Mouse (Mus musculus): ENCODE data around the gene F2rl3.

The F2rl3 gene

GRCm38 (mm10) chr8:72765696-72766095, 4.0 kb downstream of the F2rl3 start:
- DNase-seq (ENCODE audit: low spot score in 2 of 2), result no peak

- no peak for DNase-seq (ENCODE audit: low spot score in 2 of 2)
These were observed 5.1 kb downstream of the F2rl3 start for GRCm38 (mm10) chr8:72766777-72767176.

- DNase-seq (ENCODE audit: low spot score in 2 of 2), result no peak
These were observed 16.1 kb downstream of the F2rl3 start for GRCm38 (mm10) chr8:72777797-72778196.

- DNase-seq (ENCODE audit: low spot score in 2 of 2), result no peak
These were observed 19.0 kb downstream of the F2rl3 start for GRCm38 (mm10) chr8:72780644-72781043.

- DNase-seq (ENCODE audit: low spot score in 2 of 2), result no peak
These were observed 39.9 kb downstream of the F2rl3 start for GRCm38 (mm10) chr8:72801583-72801982.

- no peak for DNase-seq (ENCODE audit: low spot score in 2 of 2)
These were observed 51.0 kb downstream of the F2rl3 start for GRCm38 (mm10) chr8:72812690-72813089.
